Mouse (Mus musculus): ENCODE measurements around the gene Ip6k1. TPM values are rescaled to one million over a fixed set of nuclear protein-coding genes. Genes with fewer than 3 reads are reported as not detected.
"Not testable (repeated sequence)": the region's sequence is repeated elsewhere in the genome, so short reads cannot be mapped to it uniquely, and the experiment has no call there.

Ip6k1 gene
- polyA plus RNA-seq, 1 experiment, result 57.1 TPM

DNA sequence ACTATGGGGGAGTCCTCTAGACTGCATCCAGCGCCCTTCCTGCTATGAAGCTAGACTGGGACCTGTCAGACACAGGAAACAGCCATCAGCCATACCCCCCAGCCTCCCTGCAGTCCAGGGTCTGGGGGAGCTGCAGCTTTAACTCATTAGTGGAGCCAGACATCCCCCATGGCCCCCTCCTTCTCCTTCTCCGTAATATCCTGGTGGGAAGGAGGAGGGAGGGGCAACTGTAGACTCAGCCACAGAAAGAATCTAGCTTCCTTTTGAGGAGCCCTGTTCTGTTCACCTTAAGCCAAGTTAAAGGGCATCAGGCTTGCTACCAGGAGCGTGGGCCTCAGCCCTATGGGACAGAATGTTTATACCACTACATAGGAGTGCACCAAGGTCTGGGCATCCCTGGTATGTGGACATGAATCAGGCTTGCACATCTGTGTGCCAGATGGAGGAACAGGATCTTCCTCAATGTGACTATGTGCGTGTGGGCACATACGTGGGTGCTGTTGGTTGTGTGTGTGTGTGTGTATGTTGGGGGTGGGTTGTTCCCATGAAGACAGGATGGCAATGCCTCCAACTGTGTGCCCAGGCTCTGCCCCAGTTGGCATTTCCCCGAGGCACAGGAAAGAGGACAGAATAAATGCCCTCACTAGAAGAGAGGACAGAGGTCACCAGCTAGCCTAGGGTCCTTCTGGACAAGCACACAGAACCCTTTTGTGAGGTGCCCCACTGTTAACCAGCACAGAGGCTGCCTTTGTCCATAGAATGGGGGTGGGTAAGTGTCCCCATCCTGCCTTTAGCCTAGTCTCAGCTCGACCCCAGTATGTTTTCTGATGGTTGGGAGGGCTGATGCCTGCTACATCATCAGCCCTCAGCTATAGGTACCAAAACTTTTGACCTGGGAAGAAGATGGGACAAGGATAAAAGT lies 20.4 kb upstream of the Ip6k1 start:
- WGBS, result 62% methylated on average over 7 of the region's 7 CpGs
- DNase-seq (ENCODE audit: low read depth, low spot score), result no peak

DNA sequence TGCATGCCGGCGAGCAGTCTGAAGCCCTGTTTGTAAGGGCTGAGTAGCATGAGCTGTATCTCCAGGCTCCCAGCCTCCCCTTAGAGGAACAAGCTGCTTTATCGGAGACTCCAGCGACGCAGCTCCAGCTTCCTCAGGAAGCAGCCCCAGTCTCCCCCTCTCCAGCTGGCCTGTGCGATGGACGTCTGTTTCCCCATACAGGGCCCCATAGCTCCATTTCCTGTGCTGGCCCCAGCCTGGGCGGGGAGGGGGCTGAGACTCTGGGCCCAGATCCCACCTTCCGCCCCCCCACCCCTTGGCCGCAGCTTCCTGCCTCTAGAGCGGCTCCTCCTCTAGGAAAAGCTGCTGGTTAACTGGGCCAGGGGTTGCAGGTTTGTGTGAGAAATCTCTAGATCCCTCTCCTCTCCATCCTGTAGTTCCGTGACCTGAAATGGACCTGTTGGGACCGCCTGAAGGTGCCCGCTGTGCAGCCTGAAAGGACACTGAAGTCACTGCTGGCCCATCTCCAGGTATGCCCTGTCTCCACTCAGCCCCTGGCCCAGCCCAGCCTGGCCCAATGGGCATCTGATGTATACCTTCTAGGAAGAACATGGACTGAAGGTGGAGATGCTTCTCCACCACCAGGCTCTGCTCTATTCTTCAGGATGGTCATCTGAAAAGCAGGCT lies 19.5 kb upstream of the Ip6k1 start, which contains the start of gene Gm20661:
TSS of gene Gm20661 (plus strand) at position 378 of the 666 bp plus-strand sequence.
- 64% methylated on average over 14 of the region's 14 CpGs for WGBS
- no peak for DNase-seq (ENCODE audit: low read depth, low spot score)

DNA sequence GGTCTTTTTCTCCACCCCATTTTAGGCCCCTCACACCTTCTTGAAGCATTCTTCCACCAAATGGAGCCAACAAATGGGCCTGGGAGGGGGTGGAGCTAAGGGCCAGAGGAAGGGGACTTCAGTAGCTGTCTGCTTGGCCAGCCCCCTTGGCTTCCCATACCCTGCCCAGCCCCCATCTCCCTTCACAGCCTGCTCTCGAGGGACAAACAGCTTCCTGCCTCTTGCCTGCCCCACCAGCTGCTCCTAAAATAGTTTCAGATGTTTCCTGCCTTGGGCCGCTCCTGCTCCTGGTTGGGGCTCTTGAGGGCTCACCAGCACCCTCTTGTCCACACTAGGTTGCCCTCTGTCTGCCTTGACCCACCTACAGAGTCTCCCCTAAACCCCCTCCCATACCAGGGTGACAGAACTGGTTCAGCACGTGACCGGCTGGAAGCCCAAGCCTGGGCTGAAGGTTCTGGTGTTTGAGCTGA lies 18.8 kb upstream of the Ip6k1 start:
- WGBS, result 52% methylated on average over 4 of the region's 4 CpGs
- DNase-seq (ENCODE audit: low read depth, low spot score), result no peak

DNA sequence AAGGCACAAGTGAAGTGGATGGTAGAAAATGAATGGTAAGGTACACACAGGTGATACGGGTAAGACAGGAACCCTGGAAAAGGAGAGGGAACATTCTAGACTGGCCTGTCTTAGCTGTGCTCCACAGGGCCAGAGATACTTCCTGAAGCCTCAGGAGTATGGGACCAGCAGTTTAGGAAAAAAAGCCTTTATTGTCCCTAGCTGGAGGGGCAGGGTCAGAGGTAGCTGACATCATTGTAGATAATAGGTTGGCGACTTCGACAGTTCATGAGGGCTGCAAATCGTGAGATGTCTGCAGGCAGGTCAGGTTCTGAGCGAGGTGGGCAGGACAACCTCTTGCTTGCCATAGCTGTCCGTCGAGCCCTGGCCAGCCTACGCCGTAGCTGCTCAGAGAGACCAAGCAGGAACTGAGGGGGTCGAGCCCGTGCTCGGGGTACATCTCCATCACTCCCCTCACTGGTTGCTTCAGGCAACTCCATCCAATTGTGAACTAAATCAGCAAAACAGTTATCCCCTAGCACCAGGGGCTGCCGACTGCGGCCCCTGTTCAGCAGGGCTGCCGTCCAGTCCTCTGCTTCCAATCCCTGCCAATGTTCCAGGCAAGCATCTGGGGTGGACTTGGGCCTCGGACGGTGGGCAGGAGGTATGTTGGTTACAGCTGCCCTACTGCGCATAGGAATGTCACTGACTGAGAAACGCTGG lies 18.1 kb upstream of the Ip6k1 start:
- no peak for DNase-seq (ENCODE audit: low read depth, low spot score)
- WGBS, result 67% methylated on average over 19 of the region's 19 CpGs

DNA sequence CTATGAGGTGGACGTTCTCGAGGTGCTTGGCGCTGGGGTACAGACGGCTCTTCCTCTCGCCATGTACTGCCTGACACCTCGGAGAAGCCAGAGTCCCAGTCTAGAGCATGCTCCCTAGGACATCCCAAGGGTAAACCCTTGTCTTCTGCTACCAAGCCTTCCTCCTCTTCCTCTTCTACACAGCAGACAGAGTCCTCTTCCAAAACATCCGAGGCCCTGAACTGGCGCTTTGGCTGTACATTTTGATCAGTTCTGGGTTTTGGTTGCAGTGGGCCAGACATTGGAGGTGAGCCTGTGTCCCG lies 17.6 kb upstream of the Ip6k1 start:
- WGBS, result 69% methylated on average over 9 of the region's 9 CpGs
- no peak for DNase-seq (ENCODE audit: low read depth, low spot score)

DNA sequence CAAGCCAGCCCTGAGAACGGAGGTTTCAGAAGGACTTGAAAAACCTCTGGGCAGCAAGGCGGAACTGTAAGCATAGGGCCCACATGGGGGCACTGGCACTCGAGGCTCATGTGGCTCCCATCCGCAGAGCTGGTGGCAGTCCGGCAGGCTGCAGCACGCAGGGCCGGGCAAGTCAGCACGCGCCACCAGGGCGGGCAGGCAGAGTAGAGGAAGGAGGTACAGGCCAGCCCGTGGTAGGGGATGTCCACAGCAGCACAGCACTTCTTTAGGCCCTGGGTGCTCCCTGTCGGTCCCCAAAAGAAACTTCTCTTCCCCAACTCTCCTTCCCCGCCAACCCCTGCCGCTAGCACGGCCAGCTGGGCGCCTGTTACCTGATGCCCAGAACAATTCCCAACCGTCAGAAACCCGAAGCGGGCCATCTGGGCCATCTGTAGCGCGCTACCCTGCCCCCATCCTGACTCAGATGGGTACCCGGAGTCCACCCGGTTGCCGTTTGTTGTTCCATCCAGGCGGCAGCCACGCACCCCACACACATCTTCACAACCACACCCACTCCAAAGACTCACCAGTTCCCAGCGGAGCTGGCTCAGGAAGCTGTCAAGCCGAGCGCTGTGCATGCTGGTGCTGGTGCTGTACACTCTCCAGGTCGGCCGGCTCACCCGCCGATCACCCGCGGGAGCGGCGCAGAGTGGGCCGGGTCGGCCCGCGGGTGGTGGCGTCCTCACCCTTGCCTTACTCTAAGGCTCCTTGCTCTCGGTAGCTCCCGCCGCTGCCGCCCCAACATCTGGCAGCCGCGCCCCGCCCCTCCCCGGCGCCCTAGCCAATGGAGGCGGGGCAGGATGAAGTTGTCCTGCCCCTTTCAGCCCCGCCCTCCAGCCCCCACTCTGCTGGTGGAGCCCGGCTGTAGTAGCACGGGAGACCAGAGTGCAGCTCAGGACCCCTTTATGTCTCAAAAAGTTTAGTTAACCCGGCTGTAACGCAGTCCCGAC lies 16.9 kb upstream of the Ip6k1 start, which contains the start of gene Inka1:
TSS of gene Inka1 (minus strand) at position 749 of the 989 bp plus-strand sequence.
- 3% methylated on average over 58 of the region's 58 CpGs for WGBS
- DNase-seq (ENCODE audit: low read depth, low spot score), result no peak

DNA sequence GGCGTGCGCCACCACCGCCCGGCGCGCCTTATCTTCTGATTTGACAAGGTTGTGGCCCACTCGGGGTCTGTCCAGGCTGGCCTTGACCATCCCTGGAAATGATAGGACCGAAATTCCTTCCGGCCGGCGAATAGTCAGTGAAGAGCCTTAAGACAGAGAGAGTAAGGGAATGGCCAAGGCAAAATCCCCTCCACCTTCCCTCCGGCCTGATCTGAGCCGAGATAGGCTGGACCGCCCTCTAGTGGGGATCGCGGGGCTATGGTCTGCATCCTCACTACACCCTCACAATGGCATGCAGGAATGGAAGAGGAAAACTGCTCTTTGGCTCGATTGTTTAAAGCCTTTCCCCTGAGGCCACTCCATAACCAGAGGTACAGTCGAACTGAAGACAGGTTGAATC lies 15.9 kb upstream of the Ip6k1 start:
- no peak for DNase-seq (ENCODE audit: low read depth, low spot score)
- WGBS, result 3% methylated on average over 18 of the region's 18 CpGs

DNA sequence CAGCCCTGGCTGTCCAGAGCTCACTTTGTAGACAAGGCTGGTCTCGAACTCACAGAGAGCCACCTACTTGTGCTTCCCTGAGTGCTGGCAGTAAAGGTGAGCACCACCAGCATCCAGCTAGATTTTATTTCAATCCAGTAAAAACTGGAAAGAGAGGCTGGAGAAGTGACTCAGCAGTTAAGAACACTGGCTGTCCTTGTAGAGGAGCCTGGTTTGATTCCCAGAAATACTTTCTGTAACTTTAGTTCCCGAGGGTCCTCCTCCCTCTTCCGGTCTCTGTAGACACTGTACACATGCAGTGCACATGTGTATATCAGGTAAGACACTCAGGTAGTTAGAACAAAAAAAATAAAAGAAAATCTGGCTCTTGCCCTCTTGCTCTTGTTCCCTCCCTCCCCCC lies 14.4 kb upstream of the Ip6k1 start:
- 50% methylated on average over 3 of the region's 3 CpGs for WGBS
- DNase-seq (ENCODE audit: low read depth, low spot score), result no peak

DNA sequence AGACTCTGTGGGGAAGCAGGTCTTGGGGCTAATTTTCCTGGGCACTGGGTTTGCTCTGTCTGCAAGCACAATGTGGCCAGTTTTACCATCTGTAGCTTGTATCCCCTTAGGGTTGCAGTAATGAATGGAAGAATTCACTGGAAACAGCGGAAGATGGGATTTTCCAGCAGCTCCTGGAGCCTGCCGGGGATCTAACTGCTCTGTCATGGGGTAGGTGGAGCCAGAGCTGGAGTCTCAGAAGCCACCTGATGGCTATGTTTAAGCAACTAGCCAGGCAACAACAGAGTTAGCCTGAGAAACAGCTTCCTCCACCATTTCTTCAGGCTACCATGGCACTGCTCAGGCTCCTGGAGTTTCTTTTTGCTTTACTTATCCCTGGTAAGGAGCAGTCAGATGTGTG lies 10.1 kb upstream of the Ip6k1 start, which contains the start of gene Cdhr4:
TSS of gene Cdhr4 (plus strand) at position 301 of the 400 bp plus-strand sequence.
- DNase-seq (ENCODE audit: low read depth, low spot score), result no peak
- WGBS, result 73% methylated on average over 2 of the region's 2 CpGs

DNA sequence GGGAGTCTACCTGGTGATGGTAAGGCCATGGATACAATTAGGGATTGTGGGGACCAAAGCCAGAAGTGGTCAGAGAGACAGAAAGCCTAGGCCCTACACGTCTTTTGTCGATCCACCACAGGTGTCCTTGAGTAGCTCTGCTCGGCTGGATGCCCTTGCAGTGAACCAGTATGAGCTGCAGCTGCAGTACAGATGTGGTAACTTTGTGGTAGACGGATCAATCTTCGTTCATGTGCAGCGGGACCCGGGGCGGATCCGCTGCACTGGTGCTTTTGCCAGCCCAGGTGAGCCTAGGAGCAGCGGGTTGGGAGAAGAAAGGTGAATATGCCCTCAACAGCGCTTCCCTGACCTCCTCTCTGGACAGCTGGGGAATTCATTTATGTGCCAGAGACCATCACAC lies 9.3 kb upstream of the Ip6k1 start:
- WGBS, result 90% methylated on average over 11 of the region's 11 CpGs
- DNase-seq (ENCODE audit: low read depth, low spot score), result no peak

DNA sequence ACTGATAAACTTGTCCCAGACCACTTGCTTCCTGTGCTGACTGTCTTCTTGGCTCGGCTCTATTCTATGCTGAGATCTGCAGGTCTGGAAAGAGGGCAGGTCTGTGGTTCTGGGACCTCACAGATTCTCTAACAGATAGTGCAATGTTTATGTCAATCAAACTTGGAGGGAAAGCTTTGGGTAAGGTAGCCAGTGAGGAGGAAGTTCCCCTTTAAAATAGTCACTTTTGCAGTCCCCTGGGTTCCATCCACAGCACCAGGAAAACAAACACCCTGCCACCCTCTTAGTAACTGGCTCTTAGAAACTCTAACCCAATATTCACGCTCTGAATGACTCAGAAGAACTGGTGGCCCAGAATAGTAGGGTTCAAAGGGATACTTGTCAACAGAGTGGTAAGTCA lies 7.8 kb upstream of the Ip6k1 start:
- DNase-seq (ENCODE audit: low read depth, low spot score), result no peak
- 62% methylated on average over 2 of the region's 2 CpGs for WGBS

DNA sequence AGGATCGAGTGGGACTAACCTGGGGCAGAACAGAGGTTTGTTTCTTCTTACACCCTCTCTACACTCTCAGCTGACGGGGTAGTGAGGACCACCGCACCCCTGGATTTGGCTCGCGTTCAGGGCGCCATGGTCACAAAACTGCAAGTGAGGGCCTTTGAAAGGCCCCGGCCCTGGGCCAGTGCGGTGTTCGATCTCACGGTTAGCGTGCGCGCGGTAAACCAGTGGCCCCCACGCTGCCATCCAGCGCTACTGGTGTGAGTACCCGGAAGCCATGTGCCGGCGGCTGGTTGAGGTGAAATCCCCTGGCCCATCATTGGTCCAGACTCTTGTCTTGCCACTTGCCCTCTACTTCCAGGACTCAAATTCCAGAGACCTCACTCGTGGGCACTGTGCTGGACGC lies 6.8 kb upstream of the Ip6k1 start:
- WGBS, result 92% methylated on average over 21 of the region's 21 CpGs
- no peak for DNase-seq (ENCODE audit: low read depth, low spot score)

DNA sequence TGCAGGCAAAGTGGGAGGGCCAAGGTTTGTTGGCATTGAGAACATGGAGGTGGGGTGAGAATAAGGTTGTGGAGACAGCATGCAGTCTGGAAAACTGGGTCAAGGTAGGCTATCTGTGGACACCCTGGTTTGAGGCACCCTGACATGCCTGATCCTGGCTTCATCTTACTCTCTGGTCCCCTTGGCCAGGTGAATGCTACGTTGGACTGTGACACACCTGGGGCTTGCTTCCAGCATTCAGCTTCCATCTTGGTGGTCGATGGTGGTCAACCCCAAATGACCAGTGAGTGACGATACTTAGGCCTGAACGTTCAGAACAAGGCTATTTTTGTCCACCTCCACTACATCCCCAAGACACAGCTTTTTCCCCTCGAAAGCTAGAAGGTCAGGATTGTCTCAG lies 6.3 kb upstream of the Ip6k1 start, which contains the start of gene Gm20662:
TSS of gene Gm20662 (plus strand) at position 301 of the 400 bp plus-strand sequence.
- WGBS, result 92% methylated on average over 5 of the region's 5 CpGs
- no peak for DNase-seq (ENCODE audit: low read depth, low spot score)

DNA sequence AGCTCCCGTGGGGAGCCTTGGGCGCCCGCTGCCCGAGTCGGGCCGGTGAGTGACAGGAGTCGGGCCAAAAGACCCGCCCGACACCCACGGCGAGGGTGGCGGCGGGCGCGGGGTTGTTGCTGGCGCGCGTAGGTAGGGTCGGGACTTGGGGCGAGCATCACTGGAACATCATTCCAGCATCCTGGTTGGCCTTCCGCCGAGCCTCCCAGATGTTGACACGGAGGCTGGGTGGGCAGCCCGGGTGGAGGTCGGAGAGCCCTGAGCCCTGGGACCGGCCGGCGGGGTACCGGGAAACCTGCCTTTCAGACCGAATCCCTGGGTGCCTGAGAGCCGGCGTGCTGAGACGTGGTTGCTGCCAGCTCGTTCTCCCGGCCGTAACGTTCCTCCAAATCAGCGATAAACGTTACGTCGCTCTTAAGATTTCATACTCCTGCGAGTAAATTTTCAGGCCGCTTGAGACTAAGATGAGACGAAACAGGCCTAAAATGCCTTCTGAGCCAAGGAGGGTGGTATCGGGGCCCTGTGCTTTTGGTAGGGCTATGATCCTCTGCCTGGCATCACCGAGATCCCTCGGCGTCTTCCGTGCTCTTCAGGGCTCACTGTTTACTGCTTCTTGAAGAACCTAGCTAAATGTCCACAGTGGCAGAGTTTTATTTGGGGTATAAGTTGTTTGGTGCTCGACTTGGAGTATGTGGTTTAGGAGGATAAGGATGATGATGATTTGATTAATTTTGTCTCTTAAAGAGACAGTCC lies 653 bp downstream of the Ip6k1 start:
- no peak for DNase-seq (ENCODE audit: low read depth, low spot score)
- WGBS, result 1% methylated on average over 49 of the region's 50 CpGs

DNA sequence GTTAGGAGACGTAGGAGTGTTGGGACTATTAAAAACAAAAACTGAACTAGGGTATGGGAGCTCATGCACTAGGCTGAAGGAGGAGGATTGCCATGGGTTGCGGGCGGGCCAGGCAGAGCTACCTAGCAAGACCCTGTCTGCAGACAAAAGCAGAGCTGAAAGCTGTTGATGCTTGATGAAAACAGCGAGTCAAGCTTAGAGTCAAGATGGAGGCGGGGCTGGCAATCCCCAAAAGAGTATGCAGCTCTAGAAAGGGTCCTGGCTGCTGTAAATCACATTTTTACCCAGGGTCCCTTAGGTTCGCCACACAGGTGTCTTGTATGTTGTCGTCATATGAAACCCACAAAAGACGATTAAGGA lies 1.2 kb downstream of the Ip6k1 start:
- DNase-seq (ENCODE audit: low read depth, low spot score), result no peak
- WGBS, result 12% methylated on average over 8 of the region's 8 CpGs

DNA sequence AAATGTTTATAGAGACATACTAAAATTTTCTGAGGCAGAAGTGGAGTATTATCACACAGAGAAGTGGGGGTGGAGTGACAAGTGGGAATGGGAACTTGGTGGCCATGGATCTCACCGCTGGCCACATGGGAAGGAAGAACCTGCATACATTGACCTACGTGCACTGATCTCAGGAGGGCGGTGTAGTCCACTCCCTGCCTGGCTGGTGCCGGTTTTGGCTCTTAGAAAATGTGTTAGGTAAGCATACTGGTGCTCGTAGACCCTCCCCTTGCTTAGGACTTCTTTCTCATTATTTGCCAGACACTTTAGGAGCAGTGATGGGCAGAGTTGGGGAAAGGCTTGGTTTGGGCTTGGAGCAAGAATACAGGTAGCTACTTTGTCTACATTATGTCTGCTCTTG lies 5.7 kb downstream of the Ip6k1 start:
- DNase-seq (ENCODE audit: low read depth, low spot score), result no peak
- 43% methylated on average over 5 of the region's 5 CpGs for WGBS

DNA sequence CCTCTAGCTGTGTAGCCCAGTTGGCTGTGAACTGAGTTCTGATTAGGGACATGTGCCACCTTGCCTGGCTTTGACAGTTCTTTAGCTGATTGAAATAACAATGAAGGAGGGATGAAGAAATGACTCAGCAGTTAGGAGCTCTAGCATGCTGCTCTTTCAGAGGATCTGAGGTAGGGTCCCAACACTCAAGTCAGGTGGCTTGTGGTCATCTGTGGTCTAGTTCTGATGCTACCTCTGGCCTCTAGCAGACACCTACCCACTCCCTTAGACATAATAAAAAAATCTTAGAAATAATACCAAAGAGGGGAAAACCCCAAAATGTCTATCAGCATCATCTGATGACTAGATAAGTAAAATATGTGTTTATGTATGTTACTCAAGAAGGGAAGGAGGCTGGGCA lies 8.1 kb downstream of the Ip6k1 start:
- DNase-seq (ENCODE audit: low read depth, low spot score), result no peak

DNA sequence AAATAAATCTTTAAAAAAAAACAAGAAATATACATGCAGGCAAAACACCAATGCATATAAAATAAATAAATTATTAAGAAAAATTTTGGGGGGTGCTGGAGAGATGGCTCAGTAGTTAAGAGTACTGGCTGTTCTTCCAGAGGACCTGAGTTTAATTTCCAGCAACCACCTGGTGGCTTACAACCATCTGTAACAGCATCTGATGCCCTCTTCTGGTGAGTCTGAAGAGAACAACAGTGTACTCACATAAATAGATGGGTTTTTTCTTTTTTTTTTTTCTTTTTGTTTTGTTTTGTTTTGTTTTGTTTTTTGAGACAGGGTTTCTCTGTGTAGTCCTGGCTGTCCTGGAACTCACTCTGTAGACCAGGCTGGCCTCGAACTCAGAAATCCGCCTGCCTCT lies 11.3 kb downstream of the Ip6k1 start:
- DNase-seq (ENCODE audit: low read depth, low spot score), result not testable (repeated sequence)
- WGBS, result 96% methylated on average over 2 of the region's 2 CpGs

DNA sequence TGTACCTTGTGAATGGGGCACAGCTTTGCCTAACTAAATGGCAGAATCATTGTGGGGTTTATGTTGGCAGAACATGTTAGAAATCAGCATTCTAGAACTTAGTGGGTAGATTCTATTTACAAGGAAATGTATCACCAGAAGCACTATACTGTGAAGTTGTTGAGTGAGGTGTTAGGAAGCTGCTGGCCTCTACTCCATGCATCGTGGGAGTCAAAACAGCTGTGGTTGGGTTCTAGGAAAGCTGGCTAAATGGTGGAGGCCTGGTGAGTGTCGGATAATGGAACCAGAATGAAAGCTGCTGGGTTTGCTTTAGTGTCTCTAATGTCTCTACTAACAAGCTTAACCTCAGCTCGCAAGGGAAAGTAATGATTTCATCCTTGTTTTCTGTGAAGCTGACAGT lies 14.8 kb downstream of the Ip6k1 start:
- no peak for DNase-seq (ENCODE audit: low read depth, low spot score)
- 83% methylated on average over 3 of the region's 3 CpGs for WGBS
